Mouse (Mus musculus): ENCODE measurements around the gene Fbxl20. TPM values are rescaled to one million over a fixed set of nuclear protein-coding genes. Genes with fewer than 3 reads are reported as not detected.

Fbxl20 gene
- polyA plus RNA-seq, 1 experiment from 2014 or later: 17.8 TPM

- 78% methylated on average over 8 of the region's 8 CpGs for WGBS
- H3K27ac ChIP-seq (ENCODE audit: low read length): no peak overlapping the region
- H3K4me3 ChIP-seq (replicated peaks; ENCODE audit: low read length): no peak overlapping the region
- no peak overlapping the region for H3K9ac ChIP-seq (ENCODE audit: low read length)
- no peak for ATAC-seq (ENCODE audit: insufficient read depth, low FRiP score)
- no peaks in the 10 kb centered on the region for H3K27me3 ChIP-seq (ENCODE audit: control insufficient read depth, insufficient read depth, low read length)
- no peaks in the 10 kb centered on the region for H3K36me3 ChIP-seq (ENCODE audit: control insufficient read depth, insufficient read depth, low read length)
- H3K9me3 ChIP-seq (replicated peaks; ENCODE audit: control insufficient read depth, low read length): no peaks in the 10 kb centered on the region
- no peak overlapping the region for H3K4me2 ChIP-seq (ENCODE audit: low read depth, low read length)
- no peaks in the 10 kb centered on the region; the same call in 1 of the 2 replicates for H3K4me1 ChIP-seq (ENCODE audit: control insufficient read depth, insufficient read depth, low read length)
Measured at GRCm38 (mm10) chr11:98077086-98077485, 73.1 kb downstream of the Fbxl20 start.

GRCm38 (mm10) chr11:98075195-98075808 lies 74.9 kb downstream of the Fbxl20 start:
- Histone ChIP-seq H3K4me2 (ENCODE audit: low read depth, low read length) (no peak overlapping the region), H3K4me3 (replicated peaks; ENCODE audit: low read length) (no peak overlapping the region)
- peak; percentile 50; the same call in 1 of the 2 replicates for ATAC-seq (ENCODE audit: insufficient read depth, low FRiP score)

GRCm38 (mm10) chr11:98073442-98073841 lies 76.8 kb downstream of the Fbxl20 start:
- 83% methylated on average over 4 of the region's 4 CpGs for WGBS
- H3K27ac ChIP-seq (ENCODE audit: low read length): no peak overlapping the region
- no peaks in the 10 kb centered on the region for H3K36me3 ChIP-seq (ENCODE audit: control insufficient read depth, insufficient read depth, low read length)
- H3K9ac ChIP-seq (ENCODE audit: low read length): no peak overlapping the region
- H3K4me3 ChIP-seq (replicated peaks; ENCODE audit: low read length): no peak overlapping the region
- no peaks in the 10 kb centered on the region for H3K27me3 ChIP-seq (ENCODE audit: control insufficient read depth, insufficient read depth, low read length)
- no peaks in the 10 kb centered on the region for H3K9me3 ChIP-seq (replicated peaks; ENCODE audit: control insufficient read depth, low read length)
- no peak overlapping the region for H3K4me2 ChIP-seq (ENCODE audit: low read depth, low read length)
- no peak for ATAC-seq (ENCODE audit: insufficient read depth, low FRiP score)
- H3K4me1 ChIP-seq (ENCODE audit: control insufficient read depth, insufficient read depth, low read length): no peaks in the 10 kb centered on the region; the same call in 1 of the 2 replicates

More at GRCm38 (mm10) chr11:98075195-98075808, 74.9 kb downstream of the Fbxl20 start:
- no peaks in the 10 kb centered on the region; the same call in 1 of the 2 replicates for H3K4me1 ChIP-seq (ENCODE audit: control insufficient read depth, insufficient read depth, low read length)
- no peaks in the 10 kb centered on the region for H3K27me3 ChIP-seq (ENCODE audit: control insufficient read depth, insufficient read depth, low read length)
- no peak overlapping the region for H3K9ac ChIP-seq (ENCODE audit: low read length)
- no peaks in the 10 kb centered on the region for H3K36me3 ChIP-seq (ENCODE audit: control insufficient read depth, insufficient read depth, low read length)
- H3K9me3 ChIP-seq (replicated peaks; ENCODE audit: control insufficient read depth, low read length): no peaks in the 10 kb centered on the region
- H3K27ac ChIP-seq (ENCODE audit: low read length): no peak overlapping the region
- WGBS: 19% methylated on average over 13 of the region's 13 CpGs

- Histone ChIP-seq H3K4me3 (replicated peaks; ENCODE audit: low read length) (no peak overlapping the region), H3K27ac (ENCODE audit: low read length) (no peak overlapping the region), H3K27me3 (ENCODE audit: control insufficient read depth, insufficient read depth, low read length) (no peaks in the 10 kb centered on the region), H3K36me3 (ENCODE audit: control insufficient read depth, insufficient read depth, low read length) (no peaks in the 10 kb centered on the region), H3K4me1 (ENCODE audit: control insufficient read depth, insufficient read depth, low read length) (no peaks in the 10 kb centered on the region), H3K4me2 (ENCODE audit: low read depth, low read length) (no peak overlapping the region), H3K9ac (ENCODE audit: low read length) (no peak overlapping the region), H3K9me3 (replicated peaks; ENCODE audit: control insufficient read depth, low read length) (no peaks in the 10 kb centered on the region)
- 90% methylated on average over 21 of the region's 21 CpGs for WGBS
- ATAC-seq (ENCODE audit: insufficient read depth, low FRiP score): no peak
Measured at GRCm38 (mm10) chr11:98067255-98067654, 82.9 kb downstream of the Fbxl20 start.

GRCm38 (mm10) chr11:98066201-98066600 lies 84.0 kb downstream of the Fbxl20 start:
- H3K27me3 ChIP-seq (ENCODE audit: control insufficient read depth, insufficient read depth, low read length): no peaks in the 10 kb centered on the region
- H3K4me1 ChIP-seq (ENCODE audit: control insufficient read depth, insufficient read depth, low read length): no peaks in the 10 kb centered on the region
- no peaks in the 10 kb centered on the region for H3K9me3 ChIP-seq (replicated peaks; ENCODE audit: control insufficient read depth, low read length)
- no peak overlapping the region for H3K4me2 ChIP-seq (ENCODE audit: low read depth, low read length)
- H3K36me3 ChIP-seq (ENCODE audit: control insufficient read depth, insufficient read depth, low read length): no peaks in the 10 kb centered on the region
- no peak overlapping the region for H3K9ac ChIP-seq (ENCODE audit: low read length)
- 92% methylated on average over 12 of the region's 12 CpGs for WGBS
- H3K4me3 ChIP-seq (replicated peaks; ENCODE audit: low read length): no peak overlapping the region
- no peak overlapping the region for H3K27ac ChIP-seq (ENCODE audit: low read length)
- ATAC-seq (ENCODE audit: insufficient read depth, low FRiP score): no peak

GRCm38 (mm10) chr11:98061904-98062562 lies 88.2 kb downstream of the Fbxl20 start:
- H3K4me2 ChIP-seq (ENCODE audit: low read depth, low read length): no peak overlapping the region
- no peak for ATAC-seq (ENCODE audit: insufficient read depth, low FRiP score)
- no peaks in the 10 kb centered on the region for H3K27me3 ChIP-seq (ENCODE audit: control insufficient read depth, insufficient read depth, low read length)
- no peak overlapping the region for H3K9ac ChIP-seq (ENCODE audit: low read length)
- no peaks in the 10 kb centered on the region for H3K9me3 ChIP-seq (replicated peaks; ENCODE audit: control insufficient read depth, low read length)
- H3K4me3 ChIP-seq (replicated peaks; ENCODE audit: low read length): no peak overlapping the region
- 0 out of 2 replicates have a peak, but pooled peaks cover 3% of the 10 kb centered on the region for H3K4me1 ChIP-seq (ENCODE audit: control insufficient read depth, insufficient read depth, low read length)
- H3K36me3 ChIP-seq (ENCODE audit: control insufficient read depth, insufficient read depth, low read length): no peaks in the 10 kb centered on the region
- WGBS: 56% methylated on average over 6 of the region's 6 CpGs
- H3K27ac ChIP-seq (ENCODE audit: low read length): no peak overlapping the region

- Histone ChIP-seq H3K9ac (ENCODE audit: low read length) (no peak overlapping the region), H3K4me2 (ENCODE audit: low read depth, low read length) (no peak overlapping the region), H3K36me3 (ENCODE audit: control insufficient read depth, insufficient read depth, low read length) (no peaks in the 10 kb centered on the region), H3K9me3 (replicated peaks; ENCODE audit: control insufficient read depth, low read length) (no peaks in the 10 kb centered on the region), H3K4me3 (replicated peaks; ENCODE audit: low read length) (no peak overlapping the region), H3K4me1 (ENCODE audit: control insufficient read depth, insufficient read depth, low read length) (0 out of 2 replicates have a peak, but pooled peaks cover 3% of the 10 kb centered on the region), H3K27ac (ENCODE audit: low read length) (no peak overlapping the region), H3K27me3 (ENCODE audit: control insufficient read depth, insufficient read depth, low read length) (no peaks in the 10 kb centered on the region)
- no peak for ATAC-seq (ENCODE audit: insufficient read depth, low FRiP score)
- WGBS: 62% methylated on average over 3 of the region's 3 CpGs
Measured at GRCm38 (mm10) chr11:98061441-98061840, 88.8 kb downstream of the Fbxl20 start.

GRCm38 (mm10) chr11:98060104-98060692 lies 90.0 kb downstream of the Fbxl20 start:
- 0 out of 2 replicates have a peak, but pooled peaks cover 3% of the 10 kb centered on the region for H3K4me1 ChIP-seq (ENCODE audit: control insufficient read depth, insufficient read depth, low read length)
- no peaks in the 10 kb centered on the region for H3K36me3 ChIP-seq (ENCODE audit: control insufficient read depth, insufficient read depth, low read length)
- no peak overlapping the region for H3K4me2 ChIP-seq (ENCODE audit: low read depth, low read length)
- WGBS: 66% methylated on average over 5 of the region's 5 CpGs
- ATAC-seq (ENCODE audit: insufficient read depth, low FRiP score): no peak
- H3K27me3 ChIP-seq (ENCODE audit: control insufficient read depth, insufficient read depth, low read length): peaks cover 3% of the 10 kb centered on the region; the same call in 1 of the 2 replicates
- H3K4me3 ChIP-seq (replicated peaks; ENCODE audit: low read length): no peak overlapping the region
- no peak overlapping the region for H3K27ac ChIP-seq (ENCODE audit: low read length)
- no peaks in the 10 kb centered on the region for H3K9me3 ChIP-seq (replicated peaks; ENCODE audit: control insufficient read depth, low read length)
- H3K9ac ChIP-seq (ENCODE audit: low read length): no peak overlapping the region

- no peak for ATAC-seq (ENCODE audit: insufficient read depth, low FRiP score)
- 64% methylated on average over 7 of the region's 7 CpGs for WGBS
- no peak overlapping the region for H3K4me3 ChIP-seq (replicated peaks; ENCODE audit: low read length)
- no peak overlapping the region for H3K9ac ChIP-seq (ENCODE audit: low read length)
- no peak overlapping the region for H3K27ac ChIP-seq (ENCODE audit: low read length)
- H3K4me1 ChIP-seq (ENCODE audit: control insufficient read depth, insufficient read depth, low read length): 0 out of 2 replicates have a peak, but pooled peaks cover 3% of the 10 kb centered on the region
- no peaks in the 10 kb centered on the region for H3K9me3 ChIP-seq (replicated peaks; ENCODE audit: control insufficient read depth, low read length)
- H3K4me2 ChIP-seq (ENCODE audit: low read depth, low read length): no peak overlapping the region
- peaks cover 4% of the 10 kb centered on the region; the same call in 1 of the 2 replicates for H3K27me3 ChIP-seq (ENCODE audit: control insufficient read depth, insufficient read depth, low read length)
- no peaks in the 10 kb centered on the region for H3K36me3 ChIP-seq (ENCODE audit: control insufficient read depth, insufficient read depth, low read length)
Measured at GRCm38 (mm10) chr11:98059662-98060061, 90.5 kb downstream of the Fbxl20 start.

All from stomach, embryonic 16.5 days (tissue).